Mouse (Mus musculus) mouse embryonic stem cell (cell line): ENCODE data around the gene D1Ertd622e.
"Not testable (repeated sequence)": the region's sequence is repeated elsewhere in the genome, so short reads cannot be mapped to it uniquely, and the experiment has no call there.

ENCODE experiments used
- in situ Hi-C, 2 experiments: fragments of 300-500 bp; cut with MboI; formaldehyde crosslinking; loops; 1 replicate in 1 of 2; 3 replicates in 1 of 2; pipeline ENCODE4 v1.14.3; 2019 to 2020; ENCODE audit warnings: low sequenced_read_pairs in 2 of 2, low pct_unique_long_range_greater_than_20kb in 1 of 2, mixed read lengths in 1 of 2; ENCODE audit not compliant: unreplicated experiment in 1 of 2

D1Ertd622e gene

DNA sequence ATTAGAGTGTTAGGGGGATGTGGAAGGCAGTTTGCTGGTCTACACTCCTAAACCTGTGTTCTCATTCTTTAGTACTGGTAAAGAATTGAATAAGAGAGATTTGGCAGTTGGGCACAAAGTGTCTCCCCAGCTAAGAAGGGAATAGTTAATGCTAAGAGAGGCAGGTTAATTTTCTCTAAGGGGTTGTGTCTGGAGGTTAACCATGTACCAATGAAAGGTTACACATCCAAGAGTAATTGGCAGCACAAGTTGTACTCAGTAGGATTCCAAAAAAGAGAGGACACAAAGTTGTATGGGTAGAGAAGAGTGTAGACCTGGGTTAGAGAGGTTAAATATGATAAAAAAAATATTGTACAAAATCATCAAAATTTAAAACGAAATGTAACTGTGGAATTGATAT lies 58.5 kb downstream of the D1Ertd622e start:
- in situ Hi-C loops, result no loop called here

DNA sequence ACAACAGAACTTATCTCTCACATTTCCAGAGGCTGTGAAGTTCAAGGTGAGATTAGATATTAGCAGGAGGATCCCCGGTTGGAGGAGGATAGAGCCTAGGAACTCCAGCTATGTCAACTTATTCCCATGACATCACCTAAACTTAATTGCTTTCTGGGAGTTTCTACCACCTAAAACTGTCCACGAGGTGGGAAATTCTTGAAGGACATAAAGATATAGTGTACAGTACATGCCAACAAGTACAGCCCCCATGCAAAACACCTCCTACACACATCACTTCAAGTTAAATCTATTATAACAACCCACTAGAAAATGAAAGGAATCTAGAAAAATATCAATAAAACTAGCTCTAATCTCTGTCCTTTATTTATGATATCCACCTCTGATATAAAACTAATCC lies 61.5 kb downstream of the D1Ertd622e start:
- in situ Hi-C loops, result no loop called here

DNA sequence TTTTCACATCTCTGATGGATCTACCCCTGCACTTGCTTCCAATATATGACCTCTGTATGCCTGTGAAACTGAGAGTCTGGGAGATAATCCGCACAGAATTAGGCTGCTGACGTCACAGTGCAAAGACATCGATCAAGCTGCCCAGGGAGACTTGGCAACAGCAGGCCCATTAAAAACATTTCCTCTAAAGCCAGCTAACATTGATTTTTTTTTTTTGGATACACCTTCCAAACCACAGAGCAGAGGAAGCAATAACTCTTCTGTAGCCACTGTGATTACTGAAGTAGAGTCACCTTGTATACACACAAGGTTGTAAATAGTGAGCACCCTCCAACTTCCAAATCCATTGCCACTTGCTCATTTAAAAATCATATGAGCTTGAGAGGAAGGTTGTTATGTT lies 62.8 kb downstream of the D1Ertd622e start:
- in situ Hi-C loops, result no loop called here

DNA sequence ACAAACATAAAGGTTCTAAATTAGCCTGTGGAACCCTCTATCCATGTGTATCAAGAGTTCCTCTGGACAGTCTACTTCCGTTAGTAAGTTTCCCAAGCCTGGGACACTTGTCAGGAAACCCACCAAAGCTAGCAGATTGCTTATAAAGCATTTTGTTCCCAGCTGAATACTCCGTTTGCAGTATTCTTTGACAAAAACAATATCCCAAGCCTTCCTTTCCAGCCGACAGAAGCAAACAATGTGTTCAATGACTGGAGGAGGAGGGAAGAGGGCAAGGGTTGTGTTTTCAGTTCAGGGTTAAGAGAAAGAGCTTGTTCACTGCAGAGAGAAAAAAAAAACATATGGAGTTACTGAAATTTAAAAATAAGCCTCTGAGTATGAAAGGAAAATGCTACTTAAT lies 73.3 kb downstream of the D1Ertd622e start:
- in situ Hi-C loops, result no loop called here

DNA sequence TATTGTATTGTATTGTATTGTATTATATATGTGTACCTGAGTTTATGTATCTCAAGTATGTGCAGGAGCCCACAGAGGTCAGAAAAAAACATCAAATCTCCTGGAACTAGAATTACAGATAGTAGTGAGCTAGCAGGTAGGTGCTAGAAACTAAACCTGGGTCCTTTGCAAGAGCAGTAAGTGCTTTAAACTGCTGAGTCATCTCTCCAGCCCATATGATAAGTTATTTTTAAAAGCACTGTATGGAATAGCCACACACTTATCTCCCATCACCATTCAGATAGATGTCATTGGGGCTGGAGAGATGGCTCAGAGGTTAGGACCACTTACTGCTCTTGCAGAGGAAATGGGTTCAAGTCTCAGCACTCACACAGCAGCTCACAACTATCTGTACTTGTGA lies 76.8 kb downstream of the D1Ertd622e start:
- in situ Hi-C loops, result no loop called here

DNA sequence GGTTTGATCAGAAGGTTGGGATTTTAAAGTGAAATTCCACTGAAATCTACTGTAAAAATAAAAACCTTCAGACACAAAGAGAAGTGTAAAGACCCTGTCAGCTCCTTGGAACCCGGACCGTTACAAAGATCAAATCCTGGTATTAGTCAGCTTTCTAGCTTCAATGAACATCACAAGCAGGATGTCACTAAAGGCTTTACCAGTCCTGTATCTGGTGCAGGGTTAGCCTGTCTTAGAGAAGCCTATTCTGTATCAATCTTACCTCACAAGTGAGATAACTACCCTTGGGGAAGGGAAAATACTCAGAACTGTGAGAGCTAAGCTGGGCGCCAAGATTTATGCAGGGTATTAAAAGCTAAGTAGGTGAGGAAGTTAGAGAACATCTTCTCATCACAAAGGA lies 77.7 kb downstream of the D1Ertd622e start:
- in situ Hi-C loops, result no loop called here

DNA sequence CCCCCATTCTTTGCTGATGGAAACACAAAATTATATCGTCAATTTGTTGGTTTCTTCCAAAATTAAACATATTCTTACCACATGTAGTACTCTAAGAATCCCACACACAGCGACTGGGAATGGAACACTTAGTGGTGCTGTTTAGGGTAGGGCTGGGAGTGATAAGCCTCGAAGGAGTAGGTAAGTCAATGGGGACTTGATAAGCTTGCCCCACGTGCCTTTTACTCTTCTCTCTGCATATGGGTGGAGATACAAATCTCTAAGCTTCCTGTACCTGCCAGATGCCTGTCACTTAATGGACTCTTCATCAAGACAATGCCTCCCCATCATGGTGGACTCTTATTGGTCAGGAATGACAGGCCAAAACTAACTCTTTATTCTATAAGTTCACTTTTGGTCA lies 78.8 kb downstream of the D1Ertd622e start:
- in situ Hi-C loops, result no loop called here

DNA sequence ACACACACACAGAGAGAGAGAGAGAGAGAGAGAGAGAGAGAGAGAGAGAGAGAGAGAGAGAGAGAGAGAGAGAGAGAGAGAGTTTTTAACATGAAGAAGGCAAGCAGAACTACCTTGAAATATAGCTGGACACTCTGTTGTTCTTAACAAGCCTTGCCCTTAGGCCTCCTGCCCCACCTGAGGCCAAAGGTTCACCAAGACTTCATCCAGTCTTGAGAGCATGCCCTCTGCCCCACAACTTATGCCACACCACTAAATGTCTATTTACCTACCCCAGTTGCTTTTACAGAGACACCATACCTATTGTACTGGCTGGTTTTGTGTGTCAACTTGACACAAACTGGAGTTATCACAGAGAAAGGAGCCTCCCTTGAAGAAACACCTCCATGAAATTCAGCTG lies 81.2 kb downstream of the D1Ertd622e start:
- in situ Hi-C loops, result not testable (repeated sequence)

DNA sequence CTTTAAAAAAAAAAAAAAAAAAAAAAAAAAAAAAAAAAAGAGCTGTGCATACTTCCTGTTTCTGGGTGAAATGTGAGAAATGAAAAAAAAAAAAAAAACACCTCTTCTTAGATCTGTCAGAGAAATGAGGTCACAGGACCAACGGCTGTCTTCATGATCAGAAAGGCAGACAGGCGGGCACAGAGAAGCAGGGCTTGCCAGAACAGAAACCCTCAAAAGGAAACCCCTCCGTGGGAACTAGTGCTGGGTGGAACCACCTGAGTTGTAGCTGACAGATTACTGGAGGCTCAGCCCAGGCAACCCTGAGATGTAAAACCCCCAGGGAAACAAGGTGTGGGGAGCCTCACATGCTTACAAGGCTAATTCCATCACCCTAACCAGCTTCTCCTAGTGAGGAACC lies 81.6 kb downstream of the D1Ertd622e start:
- in situ Hi-C loops, result no loop called here

DNA sequence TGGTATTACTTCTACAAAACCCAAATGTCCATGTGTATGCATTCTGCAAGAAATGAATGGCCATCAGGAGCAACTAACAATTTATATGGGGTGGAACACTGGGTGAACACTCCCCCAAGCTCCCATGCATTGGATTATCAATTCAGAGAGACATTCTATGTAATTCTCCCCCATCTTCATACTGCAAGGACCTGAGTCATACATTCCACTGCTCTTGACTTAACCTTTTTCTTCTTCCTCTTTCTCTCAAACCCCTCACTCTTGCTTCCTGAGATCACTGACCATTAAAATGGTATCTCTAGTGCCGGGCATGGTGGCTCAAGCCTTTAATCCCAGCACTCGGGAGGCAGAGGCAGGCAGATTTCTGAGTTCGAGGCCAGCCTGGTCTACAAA lies 83.9 kb downstream of the D1Ertd622e start:
- in situ Hi-C loops, result no loop called here

DNA sequence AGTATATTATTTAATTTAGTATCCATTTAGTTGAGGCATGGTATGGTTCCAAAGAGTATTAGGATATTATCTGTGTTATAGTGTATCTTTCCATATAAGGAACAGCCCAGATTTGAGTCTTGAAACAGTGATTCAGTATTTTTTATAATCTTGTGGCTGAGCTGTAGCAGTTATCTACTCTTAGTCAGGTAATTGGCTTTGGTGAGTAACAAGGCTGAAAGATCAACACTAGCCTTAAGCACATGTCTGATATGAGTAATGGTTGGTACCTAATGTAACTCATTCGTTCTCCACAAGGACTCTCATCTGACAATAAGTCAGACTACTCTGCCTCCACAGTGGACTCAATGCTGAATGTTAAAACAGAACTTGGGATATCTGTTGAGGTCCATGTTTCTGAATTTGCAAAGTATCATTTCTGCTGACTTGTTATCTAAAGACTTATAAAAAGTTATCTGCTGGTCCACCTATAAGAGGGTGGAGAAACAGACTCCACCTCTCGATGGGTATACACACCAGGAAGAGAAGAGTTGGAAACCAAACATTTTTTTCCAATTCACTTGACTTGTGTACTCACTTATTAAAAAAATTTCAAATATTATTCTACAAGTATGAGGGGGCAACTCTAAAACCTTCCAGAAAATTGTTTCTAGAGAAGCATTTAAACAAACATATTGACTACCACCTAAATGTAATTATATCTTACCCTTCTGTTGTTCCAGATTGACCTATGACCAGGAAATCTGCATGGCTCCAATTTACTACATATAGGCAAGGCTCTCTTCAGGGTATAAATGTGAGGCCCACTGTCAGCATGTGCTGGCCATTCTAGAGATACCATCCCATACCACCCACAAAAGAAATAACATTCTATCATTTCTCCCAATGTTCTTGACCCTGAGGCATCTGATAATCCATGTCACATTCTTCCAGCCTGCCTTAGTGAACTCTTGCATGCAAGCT lies 84.5 kb downstream of the D1Ertd622e start:
- in situ Hi-C loops, result no loop called here

DNA sequence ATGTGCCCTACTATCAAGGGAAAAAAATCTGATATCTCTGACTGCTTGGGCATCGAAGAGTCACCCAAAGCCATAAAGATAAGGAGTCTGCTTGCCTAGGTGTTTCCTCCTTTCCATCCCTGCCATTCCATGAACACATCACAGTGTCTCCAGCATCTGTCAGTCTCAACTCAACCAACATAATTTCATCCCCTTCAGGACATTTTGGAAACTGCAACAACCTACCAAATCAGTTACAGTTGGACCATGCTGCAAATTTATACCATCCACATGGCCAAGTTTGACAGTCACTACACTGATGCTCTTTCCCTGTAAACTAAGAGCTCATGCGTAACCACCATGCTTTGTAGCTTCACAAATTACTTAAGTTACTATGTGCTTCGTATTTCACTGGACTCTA lies 85.3 kb downstream of the D1Ertd622e start:
- in situ Hi-C loops, result no loop called here

DNA sequence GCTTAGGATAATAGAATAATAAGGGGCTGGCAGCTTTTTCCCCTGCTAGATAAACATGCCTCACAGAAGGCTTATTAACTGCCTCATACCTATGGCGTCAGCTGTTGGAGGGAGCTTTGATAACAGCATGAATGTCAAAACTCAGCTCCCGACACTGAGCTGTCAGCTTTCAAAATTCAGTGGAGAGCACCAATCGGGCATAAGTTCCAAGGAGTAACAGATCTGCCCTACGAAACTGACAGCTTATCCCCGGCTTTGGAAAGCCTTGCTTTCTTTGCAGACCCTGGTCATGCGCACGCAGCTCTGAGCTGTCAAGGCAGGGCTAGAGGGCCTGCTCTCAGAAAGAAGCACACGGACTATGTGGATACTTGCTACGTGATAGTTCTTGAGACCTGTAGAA lies 91.1 kb downstream of the D1Ertd622e start:
- in situ Hi-C loops, result no loop called here

DNA sequence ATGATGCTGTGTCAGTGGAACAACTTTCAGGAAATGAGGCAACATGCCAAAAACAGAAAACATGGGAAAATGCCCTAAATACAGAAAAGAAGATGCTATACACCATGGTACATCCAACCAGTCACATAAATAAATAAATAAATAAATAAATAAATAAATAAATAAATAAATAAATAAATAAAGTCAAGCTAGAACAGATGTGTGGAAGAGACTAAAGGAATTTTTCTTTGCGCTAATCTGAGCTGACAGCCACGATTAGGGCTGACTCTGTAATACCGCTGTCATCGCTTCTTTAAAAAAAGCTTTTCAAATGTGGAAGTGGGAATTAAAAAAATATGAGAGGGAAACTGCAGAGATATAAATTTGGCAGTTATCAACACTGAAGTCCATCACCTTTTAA lies 93.9 kb downstream of the D1Ertd622e start:
- in situ Hi-C loops, result no loop called here

DNA sequence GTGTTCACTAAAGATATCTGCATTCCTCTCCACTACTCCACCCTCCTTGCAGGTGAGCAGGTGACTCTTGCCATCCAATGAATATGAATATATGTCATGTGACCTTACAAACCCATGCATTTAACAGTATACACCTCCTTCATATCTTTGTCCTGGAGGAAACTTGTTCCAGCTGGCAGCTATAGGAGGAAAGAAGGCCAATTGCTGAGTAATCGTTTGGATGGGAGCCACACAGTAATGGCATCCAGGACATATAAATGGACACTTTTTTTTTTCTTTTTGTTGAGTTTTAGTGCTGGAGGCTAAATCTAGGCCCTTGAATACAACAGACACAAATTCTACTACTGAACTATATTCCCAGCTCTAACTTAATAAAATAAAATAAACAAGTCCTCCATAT lies 97.2 kb downstream of the D1Ertd622e start:
- in situ Hi-C loops, result no loop called here

DNA sequence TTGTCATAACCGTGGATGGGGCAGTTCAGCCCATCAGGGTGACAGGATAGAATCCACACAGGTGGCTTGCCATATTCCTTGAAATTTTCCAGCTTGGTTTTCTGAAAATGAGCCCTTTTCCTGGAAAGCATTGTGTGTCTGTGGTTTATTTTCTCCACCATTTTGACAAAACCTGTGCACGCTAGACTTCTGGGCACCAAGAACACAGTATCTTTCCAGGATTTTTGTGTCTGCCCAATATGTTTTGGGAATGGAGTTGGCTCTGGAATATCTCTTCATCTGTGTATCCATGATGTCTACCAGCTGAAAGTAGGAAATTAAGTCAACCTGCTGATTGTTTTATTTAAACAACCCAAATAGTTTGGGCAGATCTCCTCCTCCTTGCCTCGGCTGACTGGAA lies 99.0 kb downstream of the D1Ertd622e start:
- in situ Hi-C loops, result no loop called here
